Mouse (Mus musculus) induced T-regulatory cell, adult 2 months (primary cell): ENCODE measurements around the gene Pdap1.
"Not testable (repeated sequence)": the region's sequence is repeated elsewhere in the genome, so short reads cannot be mapped to it uniquely, and the experiment has no call there.

ENCODE experiments used
- DNase-seq: peaks from one replicate; pipeline ENCODE4 v3.0.0-alpha.2; 2012; ENCODE audit warnings: low read depth

The Pdap1 gene

DNA sequence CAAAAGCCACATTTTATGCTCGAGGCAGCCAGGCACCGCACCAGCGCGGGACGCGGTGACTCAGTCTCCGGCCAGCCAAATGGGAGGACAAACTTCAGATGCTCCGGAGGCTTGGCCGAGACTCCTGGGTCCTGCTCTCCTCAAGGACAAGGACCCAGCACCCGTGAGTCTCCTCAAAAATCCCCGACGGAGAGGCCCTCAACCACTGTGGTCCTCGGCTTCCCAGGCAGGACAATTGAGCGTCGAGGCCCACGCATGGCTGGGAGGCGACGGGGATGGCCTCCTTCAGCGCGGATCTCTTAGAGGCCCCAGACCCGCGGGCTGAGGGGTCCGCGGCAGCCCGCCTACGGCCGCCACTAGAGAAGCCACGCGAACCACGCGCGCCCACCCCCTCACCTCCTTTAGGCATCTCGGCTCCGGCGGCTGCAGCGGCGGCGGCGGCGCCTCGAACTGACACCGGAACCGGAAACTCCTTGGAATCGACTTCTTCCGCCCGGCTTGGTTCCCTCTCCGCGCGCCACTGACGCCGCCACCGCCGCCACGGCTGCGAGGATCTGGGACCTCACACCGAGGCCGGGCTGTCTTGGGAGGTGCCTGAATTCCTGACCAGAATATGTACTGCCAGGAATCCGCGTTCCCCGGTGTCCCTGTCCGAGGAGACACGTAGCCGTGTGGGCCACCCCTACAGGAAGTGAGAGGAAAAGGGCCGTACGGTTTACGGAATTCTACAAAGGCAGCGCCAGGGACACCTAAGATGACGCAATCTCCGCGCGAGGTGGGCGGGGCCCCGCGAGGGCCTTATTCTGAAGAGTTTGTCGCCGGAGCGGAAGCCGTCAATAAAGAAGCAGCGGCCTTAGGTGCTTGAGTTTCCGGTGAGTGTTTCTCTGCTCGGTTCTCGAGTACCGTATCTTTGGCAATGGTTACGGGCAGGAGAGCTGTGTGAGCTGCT lies at the start of gene Pdap1, which contains the start of gene Bud31:
Gene Pdap1, minus strand, starts transcription at position 668 of the 949 bp plus-strand sequence.
Gene Bud31, plus strand, starts transcription at position 792 of the 949 bp plus-strand sequence.
- peak; percentile 98 for DNase-seq

DNA sequence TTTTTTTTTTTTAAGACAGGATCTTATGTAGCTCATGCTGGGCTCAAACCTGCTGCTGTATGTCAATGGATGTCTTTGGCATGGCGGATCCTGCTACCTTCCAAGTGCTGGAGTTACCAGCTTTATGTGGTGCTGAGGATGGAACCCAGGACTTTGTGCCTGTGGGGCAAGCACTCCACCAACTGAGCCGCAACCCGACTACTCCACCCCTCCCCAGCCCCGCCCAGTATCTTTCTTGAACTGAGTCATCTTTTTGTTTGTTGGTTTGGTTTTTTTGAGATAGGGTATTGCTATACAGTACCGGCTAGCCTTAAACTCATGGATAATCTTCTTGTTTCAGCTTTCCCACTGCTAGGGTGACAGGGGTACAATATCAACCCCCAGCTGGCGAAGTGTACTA lies 49.4 kb upstream of the Pdap1 start:
- DNase-seq: peak; percentile 63

DNA sequence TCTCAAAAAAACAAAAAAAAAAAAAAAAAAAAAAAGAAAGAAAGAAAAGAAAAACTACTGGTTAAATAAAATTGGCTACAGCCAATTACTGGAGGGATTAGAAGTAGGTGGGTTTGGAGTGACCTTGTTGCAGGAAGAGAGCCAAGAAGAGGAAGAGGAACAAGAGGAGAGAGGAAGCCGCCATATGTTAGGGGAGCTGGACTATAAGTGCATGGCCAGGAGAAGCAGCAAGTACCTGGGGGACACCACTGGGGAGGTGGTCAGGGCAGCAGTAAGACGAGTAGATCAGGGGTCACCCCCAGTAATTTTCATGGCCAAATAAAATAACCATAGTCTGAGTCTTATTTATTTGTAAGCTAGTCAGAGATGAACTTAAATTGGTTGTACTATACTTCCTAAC lies 45.2 kb upstream of the Pdap1 start:
- DNase-seq: no peak

- no peak for DNase-seq
These were observed 38.5 kb upstream of the Pdap1 start for GRCm38 (mm10) chr5:145178461-145178980.

DNA sequence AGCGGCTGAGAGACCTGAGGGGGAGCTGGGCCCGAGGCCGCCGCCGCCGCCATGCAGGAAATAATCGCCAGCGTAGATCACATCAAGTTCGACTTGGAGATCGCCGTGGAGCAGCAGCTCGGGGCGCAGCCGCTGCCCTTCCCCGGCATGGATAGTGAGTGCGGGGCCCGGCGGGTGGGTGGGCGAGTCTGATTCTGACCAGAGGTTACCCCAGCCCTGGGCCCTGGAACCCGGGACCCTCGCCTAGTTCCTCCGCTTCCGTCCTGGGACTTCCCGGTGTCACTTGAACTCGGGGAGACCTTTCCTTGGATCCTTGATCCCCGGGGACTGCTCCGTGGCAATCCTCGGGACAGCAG lies 27.2 kb upstream of the Pdap1 start:
- DNase-seq: no peak

- DNase-seq: peak; percentile 99
These were observed 26.7 kb upstream of the Pdap1 start, which contains the start of the genes Ptcd1 and Cpsf4 for GRCm38 (mm10) chr5:145166536-145167305. Gene Ptcd1, minus strand, starts transcription at chr5:145167108. Gene Cpsf4, plus strand, starts transcription at chr5:145167213.

DNA sequence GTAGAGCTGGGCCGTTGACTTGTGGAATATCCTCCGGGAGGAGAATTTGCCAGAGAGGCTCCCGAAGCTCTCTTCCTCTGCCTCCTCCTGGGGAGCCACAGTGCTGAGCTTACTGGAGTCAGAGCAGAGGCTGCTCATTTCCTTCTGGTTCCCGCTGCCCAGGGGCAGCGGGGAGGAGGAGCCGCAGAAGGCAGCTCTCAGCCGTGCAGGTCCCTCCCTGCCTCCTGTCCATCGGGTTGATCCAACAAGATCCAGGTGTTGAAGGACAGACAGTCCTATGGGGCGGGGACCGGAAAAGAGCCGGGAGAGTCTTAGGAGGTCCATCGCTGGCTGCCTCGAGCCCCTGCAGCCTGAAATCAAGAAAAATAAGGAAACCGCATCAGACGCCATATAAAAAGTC lies 25.1 kb upstream of the Pdap1 start:
- DNase-seq: no peak

- no peak for DNase-seq
These were observed 24.7 kb upstream of the Pdap1 start for GRCm38 (mm10) chr5:145164710-145165109.

DNA sequence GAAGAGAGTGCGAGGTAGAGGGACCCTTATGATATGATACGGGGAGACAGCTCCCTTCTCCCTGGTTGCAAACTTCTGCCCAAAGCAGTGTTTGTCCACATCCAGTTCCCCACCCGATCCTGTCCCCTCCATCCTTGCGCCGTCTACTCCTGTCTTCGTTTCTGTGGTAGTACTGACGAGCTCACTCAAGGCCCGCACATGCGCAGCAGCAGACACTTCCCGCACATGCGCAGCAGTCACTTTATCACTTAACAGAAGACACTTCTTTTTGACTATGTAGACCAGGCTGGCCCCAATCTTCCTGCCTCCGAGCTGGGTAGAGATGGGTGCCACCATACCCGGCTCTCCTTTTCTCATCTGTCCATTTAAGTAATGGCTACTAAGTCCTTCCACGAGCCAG lies 21.3 kb upstream of the Pdap1 start:
- no peak for DNase-seq

DNA sequence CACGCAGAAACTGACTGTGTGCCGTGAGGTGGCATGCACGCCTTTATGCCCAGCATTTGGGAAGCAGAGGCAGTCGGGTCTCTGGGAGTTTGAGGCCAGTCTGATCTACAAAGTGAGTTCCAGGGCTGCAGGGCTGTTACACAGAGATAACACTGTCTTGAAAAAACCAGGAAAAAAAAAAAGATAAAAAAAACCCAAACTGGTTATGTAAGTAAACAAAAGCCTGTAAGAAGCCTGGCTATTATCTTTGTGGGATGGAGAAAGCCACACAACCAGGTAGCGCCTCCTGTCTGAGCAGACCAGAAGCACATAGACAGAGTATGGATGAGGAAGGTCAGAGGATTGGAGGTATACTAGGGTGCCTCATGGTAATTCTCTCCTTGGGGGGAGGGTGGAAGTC lies 12.7 kb upstream of the Pdap1 start:
- DNase-seq: no peak

- no peak for DNase-seq
These were observed 9.3 kb upstream of the Pdap1 start for GRCm38 (mm10) chr5:145149294-145149693.

DNA sequence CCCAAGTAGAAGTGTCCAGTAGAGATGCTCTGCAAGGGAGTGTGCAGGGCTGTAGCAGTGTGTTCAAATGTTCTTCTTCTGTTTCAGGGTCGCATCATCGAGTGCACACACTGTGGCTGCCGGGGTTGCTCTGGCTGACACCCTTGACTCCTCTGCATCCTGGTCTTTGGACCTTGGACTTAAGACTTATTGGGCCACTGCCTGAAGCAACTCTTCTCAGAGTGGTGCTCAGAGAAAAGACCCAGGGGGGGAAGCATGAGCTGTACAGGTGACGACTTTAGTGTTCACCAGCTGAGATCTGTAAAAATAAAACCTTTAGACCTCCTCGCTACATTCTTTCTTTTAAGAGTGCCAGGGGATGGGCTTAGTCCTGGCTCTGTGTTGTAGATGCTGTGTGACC lies 7.7 kb upstream of the Pdap1 start:
- DNase-seq: no peak

DNA sequence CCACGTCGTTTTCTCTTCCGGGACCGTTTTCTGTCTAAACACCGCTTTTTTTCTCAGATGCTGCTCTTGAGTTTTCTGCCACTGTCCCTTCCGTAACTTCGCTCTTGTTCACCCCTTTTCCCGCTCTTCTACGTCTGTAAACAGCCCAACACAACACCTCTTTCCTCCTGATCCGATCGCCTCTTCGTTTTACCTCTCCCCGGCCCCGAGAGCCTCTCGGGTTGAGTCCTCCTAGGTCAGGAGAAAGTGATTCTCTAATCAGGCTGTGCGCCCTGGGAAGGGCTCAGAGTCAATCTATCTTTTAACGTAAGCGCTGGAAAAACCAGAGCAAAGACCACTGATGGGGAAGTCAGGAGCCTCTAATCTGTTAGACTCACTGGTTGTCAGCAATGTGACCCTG lies 573 bp upstream of the Pdap1 start:
- no peak for DNase-seq

- DNase-seq: no peak
These were observed 1.2 kb downstream of the Pdap1 start for GRCm38 (mm10) chr5:145138836-145139235.

DNA sequence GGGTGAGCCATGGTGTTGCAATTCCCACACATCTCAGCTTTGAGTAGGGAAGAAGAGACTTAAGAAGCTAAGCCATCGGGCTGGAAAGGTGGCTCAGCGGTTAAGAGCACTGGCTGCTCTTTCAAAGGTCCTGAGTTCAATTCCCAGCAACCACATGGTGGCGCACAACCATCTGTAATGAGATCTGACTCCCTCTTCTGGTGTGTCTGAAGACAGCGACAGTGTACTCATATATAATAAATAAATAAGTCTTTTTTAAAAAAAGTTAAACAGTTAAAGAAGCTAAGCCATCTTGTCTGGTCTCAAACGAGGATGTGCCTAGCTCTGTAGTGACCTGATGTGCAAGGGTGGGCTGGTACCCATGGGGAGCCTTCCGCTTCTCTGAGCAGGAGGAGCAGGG lies 6.8 kb downstream of the Pdap1 start:
- not testable (repeated sequence) for DNase-seq

GRCm38 (mm10) chr5:145130995-145131394 lies 9.0 kb downstream of the Pdap1 start:
- DNase-seq: no peak

DNA sequence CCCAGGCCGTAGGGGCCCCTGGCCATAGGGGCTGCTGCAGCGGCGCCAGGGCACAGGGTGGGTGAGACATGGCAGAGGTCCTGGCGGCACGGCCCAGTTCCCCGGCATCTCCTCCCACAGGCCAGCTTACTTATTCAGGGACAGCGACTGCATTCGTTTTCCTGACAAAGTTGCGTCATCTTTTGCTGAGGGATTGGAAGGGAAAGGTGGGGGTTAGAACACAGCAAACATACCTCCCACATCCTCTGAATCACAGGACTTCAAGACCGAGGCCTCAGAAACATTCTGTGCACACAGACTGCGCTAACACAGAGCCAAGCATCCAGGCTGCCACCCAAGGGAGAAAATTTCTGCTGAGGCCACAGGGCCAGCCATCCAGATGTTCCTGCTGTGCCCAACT lies 9.8 kb downstream of the Pdap1 start:
- no peak for DNase-seq

- DNase-seq: not testable (repeated sequence)
These were observed 10.3 kb downstream of the Pdap1 start for GRCm38 (mm10) chr5:145129773-145130172.

- no peak for DNase-seq
These were observed 10.9 kb downstream of the Pdap1 start for GRCm38 (mm10) chr5:145129124-145129523.

GRCm38 (mm10) chr5:145126580-145126979 lies 13.5 kb downstream of the Pdap1 start:
- no peak for DNase-seq

- no peak for DNase-seq
These were observed 16.6 kb downstream of the Pdap1 start for GRCm38 (mm10) chr5:145123396-145123795.

DNA sequence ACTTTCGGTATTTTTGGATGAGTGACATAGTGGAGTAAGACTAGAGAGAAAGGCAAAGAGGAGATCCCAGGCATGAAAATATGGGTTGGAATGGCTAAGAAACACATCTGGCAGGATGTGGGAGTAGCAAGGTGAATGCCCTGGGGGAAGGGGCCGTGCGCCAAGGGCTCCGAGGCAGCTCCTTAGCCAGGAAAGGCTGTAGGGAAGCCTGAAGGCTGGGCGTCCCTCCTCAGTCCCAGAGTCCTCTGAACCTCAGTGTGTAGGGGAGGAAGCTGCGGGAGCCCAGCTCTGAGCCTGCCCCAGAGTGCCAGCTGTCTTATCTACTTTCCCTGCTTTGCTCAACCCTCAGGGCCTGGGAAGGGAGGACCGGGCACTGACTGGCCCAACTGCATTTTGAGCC lies 19.1 kb downstream of the Pdap1 start:
- no peak for DNase-seq

DNA sequence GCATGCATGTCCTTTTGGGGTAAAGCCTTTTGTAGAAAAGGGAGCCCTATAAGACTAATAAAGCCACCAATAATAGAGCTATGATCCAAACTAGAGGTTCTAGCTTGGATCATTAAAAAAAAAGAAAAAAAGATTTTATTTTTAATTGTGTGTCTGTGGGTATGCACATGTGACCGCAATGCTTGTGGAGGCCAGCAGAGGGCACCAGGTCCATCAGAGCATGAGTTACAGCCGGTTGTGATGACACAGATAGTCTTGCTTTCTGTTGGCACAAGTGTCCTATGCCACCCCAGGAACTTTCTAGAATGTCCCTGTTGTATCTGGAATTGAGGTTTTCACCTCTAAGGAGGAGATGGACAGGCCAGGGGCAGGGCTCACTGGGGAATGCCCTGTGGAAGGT lies 20.7 kb downstream of the Pdap1 start:
- DNase-seq: peak; percentile 68
